ENCODE assay signal across 8 mouse cellular contexts in genomic region chr19:4000119-4000900, GRCm38 (mm10). TPM values are rescaled to one million over a fixed set of nuclear protein-coding genes. Genes with fewer than 3 reads are reported as not detected.
DNase-seq lines count a peak whose midpoint lies in the region; ATAC-seq and TF ChIP-seq lines count a peak whose summit lies in the region.

Gene Nudt8, plus strand, starts transcription at chr19:4000580.
Gene Gm49405, plus strand, starts transcription at chr19:4000626.

- H3K27ac ChIP-seq in heart, embryonic 12.5 days (ENCODE audit: poor library complexity, severe bottlenecking) = peak within 1 kb of the TSS; percentile 99
- H3K27ac ChIP-seq in kidney, postnatal 0 days = peak within 1 kb of the TSS; percentile 96
- H3K27ac ChIP-seq in liver, embryonic 11.5 days (ENCODE audit: low read depth, low read length) = peak within 1 kb of the TSS; percentile 97
- peak within 1 kb of the TSS; percentile 97 for H3K27ac ChIP-seq in stomach, embryonic 14.5 days (ENCODE audit: low read length)

- peak within 1 kb of the TSS; percentile 87 for H3K4me2 ChIP-seq in heart, embryonic 12.5 days
- H3K4me2 ChIP-seq in kidney, postnatal 0 days (ENCODE audit: low read length) = peak within 1 kb of the TSS; percentile 96
- H3K4me2 ChIP-seq in liver, embryonic 11.5 days = peak within 1 kb of the TSS; percentile 90
- H3K4me2 ChIP-seq in stomach, embryonic 14.5 days (replicated peaks; ENCODE audit: low read depth, low read length) = peak within 1 kb of the TSS; percentile 93

- peak; percentile 96 for DNase-seq in CD4-positive helper T cell, adult 2 months (ENCODE audit: low read depth, low spot score)
- DNase-seq in brain, embryonic 18.5 days (ENCODE audit: low read depth, low spot score) = peak; percentile 94
- peak; percentile 99 for DNase-seq in kidney, postnatal 0 days (ENCODE audit: low spot score)
- DNase-seq in liver, embryonic 11.5 days (ENCODE audit: low spot score) = peak; percentile 96
- peak; percentile 99 for DNase-seq in naive thymus-derived CD4-positive, alpha-beta T cell, adult 2 months (ENCODE audit: low read depth)

- ATAC-seq in erythroid progenitor cell, adult 5-6 weeks (replicated peaks; ENCODE audit: low FRiP score, poor library complexity, severe bottlenecking) = peak; percentile 91
- ATAC-seq in heart, embryonic 12.5 days (ENCODE audit: insufficient number of reproducible peaks, low FRiP score) = peak; percentile 90
- ATAC-seq in kidney, postnatal 0 days (replicated peaks; ENCODE audit: low FRiP score, low read depth) = peak; percentile 87
- ATAC-seq in liver, embryonic 11.5 days (replicated peaks; ENCODE audit: low FRiP score) = peak; percentile 88
- ATAC-seq in stomach, embryonic 14.5 days (ENCODE audit: insufficient number of reproducible peaks, insufficient read depth, low FRiP score, low read depth) = peak; percentile 89

- peak; percentile 88 for TF ChIP-seq CTCF in kidney, postnatal 0 days (IDR thresholded peaks at IDR 0.05; ENCODE audit: low read depth)

- H3K27me3 ChIP-seq in heart, embryonic 12.5 days (replicated peaks) = 0 out of 2 replicates have a peak, but pooled peaks cover 2% of the 10 kb centered on the region
- H3K27me3 ChIP-seq in kidney, postnatal 0 days (ENCODE audit: insufficient read depth, low read length) = no peaks in the 10 kb centered on the region
- H3K27me3 ChIP-seq in liver, embryonic 11.5 days (replicated peaks; ENCODE audit: control insufficient read depth, insufficient read depth, low read length) = no peaks in the 10 kb centered on the region; the same call in 1 of the 2 replicates
- no peaks in the 10 kb centered on the region for H3K27me3 ChIP-seq in stomach, embryonic 14.5 days (ENCODE audit: control insufficient read depth, insufficient read depth, low read length)

- no peaks in the 10 kb centered on the region for H3K9me3 ChIP-seq in heart, embryonic 12.5 days (replicated peaks)
- H3K9me3 ChIP-seq in kidney, postnatal 0 days (replicated peaks; ENCODE audit: low read length) = no peaks in the 10 kb centered on the region
- no peaks in the 10 kb centered on the region for H3K9me3 ChIP-seq in liver, embryonic 11.5 days (ENCODE audit: control insufficient read depth, low read length)
- no peaks in the 10 kb centered on the region for H3K9me3 ChIP-seq in stomach, embryonic 14.5 days (ENCODE audit: control insufficient read depth, low read depth, low read length)

- WGBS in heart, embryonic 12.5 days = under 1% methylated on average over 64 of the region's 64 CpGs
- WGBS in kidney, postnatal 0 days = under 1% methylated on average over 64 of the region's 64 CpGs
- under 1% methylated on average over 64 of the region's 64 CpGs for WGBS in liver, embryonic 11.5 days
- under 1% methylated on average over 64 of the region's 64 CpGs for WGBS in stomach, embryonic 14.5 days

- H3K4me1 ChIP-seq in heart, embryonic 12.5 days (replicated peaks) = peaks cover 59% of the 10 kb centered on the region
- peaks cover 14% of the 10 kb centered on the region for H3K4me1 ChIP-seq in kidney, postnatal 0 days (replicated peaks; ENCODE audit: insufficient read depth, low read length)
- peaks cover 14% of the 10 kb centered on the region for H3K4me1 ChIP-seq in liver, embryonic 11.5 days (replicated peaks; ENCODE audit: control insufficient read depth, insufficient read depth, low read length)
- H3K4me1 ChIP-seq in stomach, embryonic 14.5 days (ENCODE audit: control insufficient read depth, insufficient read depth, low read length) = peaks cover 15% of the 10 kb centered on the region

- peaks cover 9% of the 10 kb centered on the region for H3K36me3 ChIP-seq in heart, embryonic 12.5 days
- no peaks in the 10 kb centered on the region for H3K36me3 ChIP-seq in kidney, postnatal 0 days (ENCODE audit: insufficient read depth, low read length)
- H3K36me3 ChIP-seq in liver, embryonic 11.5 days (ENCODE audit: control insufficient read depth, insufficient read depth, low read length) = no peaks in the 10 kb centered on the region
- H3K36me3 ChIP-seq in stomach, embryonic 14.5 days (ENCODE audit: control insufficient read depth, insufficient read depth, low read length) = no peaks in the 10 kb centered on the region

- H3K4me3 ChIP-seq in heart, embryonic 12.5 days = peak within 1 kb of the TSS; percentile 77
- H3K4me3 ChIP-seq in kidney, postnatal 0 days (replicated peaks; ENCODE audit: low read depth, low read length) = peak within 1 kb of the TSS; percentile 62
- peak within 1 kb of the TSS; percentile 81 for H3K4me3 ChIP-seq in liver, embryonic 11.5 days (ENCODE audit: low read depth, low read length)
- H3K4me3 ChIP-seq in stomach, embryonic 14.5 days (ENCODE audit: low read depth, low read length) = peak within 1 kb of the TSS; percentile 52

- peak within 1 kb of the TSS; percentile 94 for H3K9ac ChIP-seq in heart, embryonic 12.5 days
- H3K9ac ChIP-seq in kidney, postnatal 0 days (ENCODE audit: low read depth, low read length) = peak within 1 kb of the TSS; percentile 80
- peak within 1 kb of the TSS; percentile 97 for H3K9ac ChIP-seq in liver, embryonic 11.5 days (ENCODE audit: low read depth, low read length)
- peak within 1 kb of the TSS; percentile 80 for H3K9ac ChIP-seq in stomach, embryonic 14.5 days (replicated peaks; ENCODE audit: low read depth, low read length)

RNA-seq across cellular contexts. Expression of gene Nudt8, which starts in this region (rescaled TPM):
- not detected in 2 replicates for total RNA-seq in erythroid progenitor cell, adult 5-6 weeks (2015; ENCODE audit: low replicate concordance)
- total RNA-seq in erythroid progenitor cell, adult 5-6 weeks (2017; ENCODE audit: low replicate concordance) = 1.4 TPM in 1 of 2 replicates, not detected in the other
- polyA plus RNA-seq in heart, embryonic 12.5 days (2016; fragmentation: Nextera tagmentation; extraction: Ambion mirVana) = 41.0 and 44.7 TPM in 2 replicates
- polyA plus RNA-seq in kidney, postnatal 0 days (2015; fragmentation: Nextera tagmentation; extraction: Ambion mirVana) = 52.2 and 54.1 TPM in 2 replicates
- polyA plus RNA-seq in liver, embryonic 11.5 days (2014; fragmentation: Nextera tagmentation; extraction: Ambion mirVana) = 30.8 and 32.3 TPM in 2 replicates
- 30.9 and 42.2 TPM in 2 replicates for polyA plus RNA-seq in stomach, embryonic 14.5 days (2014; fragmentation: Nextera tagmentation; extraction: Ambion mirVana)

RNA-seq across cellular contexts. Expression of gene Gm49405, which starts in this region (rescaled TPM):
- total RNA-seq in erythroid progenitor cell, adult 5-6 weeks (2015; ENCODE audit: low replicate concordance) = not detected in 2 replicates
- total RNA-seq in erythroid progenitor cell, adult 5-6 weeks (2017; ENCODE audit: low replicate concordance) = 0.90 TPM in 1 of 2 replicates, not detected in the other
- 4.2 and 4.6 TPM in 2 replicates for polyA plus RNA-seq in heart, embryonic 12.5 days (2016; fragmentation: Nextera tagmentation; extraction: Ambion mirVana)
- polyA plus RNA-seq in kidney, postnatal 0 days (2015; fragmentation: Nextera tagmentation; extraction: Ambion mirVana) = 1.3 and 1.7 TPM in 2 replicates
- polyA plus RNA-seq in liver, embryonic 11.5 days (2014; fragmentation: Nextera tagmentation; extraction: Ambion mirVana) = 1.6 and 2.4 TPM in 2 replicates
- polyA plus RNA-seq in stomach, embryonic 14.5 days (2014; fragmentation: Nextera tagmentation; extraction: Ambion mirVana) = 3.3 TPM in 2 replicates

Comparison
In these comparisons a context has a peak if more than half of its experiments do, and no peak if none do; other contexts are left out.
1. Peak in every context shown above with its lines: DNase-seq, ATAC-seq, H3K4me3 ChIP-seq and H3K27ac ChIP-seq.